Mouse (Mus musculus) granulocyte monocyte progenitor cell, adult 5-6 weeks (primary cell): Measurements from ENCODE around the gene Frmd8. TPM values are rescaled to one million over a fixed set of nuclear protein-coding genes. Genes with fewer than 3 reads are reported as not detected.

Experiments
- ATAC-seq: replicated peaks from 2 replicates; pipeline ENCODE4 v1.8.0; 2016; ENCODE audit warnings: mild to moderate bottlenecking, moderate TSS enrichment, inconsistent platforms; ENCODE audit not compliant: poor library complexity, severe bottlenecking
- total RNA-seq, 2 experiments: library from RNA; stranded (forward) in 1 of 2; stranded (reverse) in 1 of 2; fragments of 200-712, 200-1000 nt in 1 of 2; fragments of >200 nt in 1 of 2; fragmentation: Nextera tagmentation in 1 of 2; gene quantifications; 2 replicates each; pipeline ENCODE4 v1.2.3; 2014 to 2017

The Frmd8 gene
- 17.9 and 25.4 TPM in 2 replicates for total RNA-seq (2014; fragmentation: Nextera tagmentation)
- total RNA-seq (2017), result 19.0 and 28.4 TPM in 2 replicates

DNA sequence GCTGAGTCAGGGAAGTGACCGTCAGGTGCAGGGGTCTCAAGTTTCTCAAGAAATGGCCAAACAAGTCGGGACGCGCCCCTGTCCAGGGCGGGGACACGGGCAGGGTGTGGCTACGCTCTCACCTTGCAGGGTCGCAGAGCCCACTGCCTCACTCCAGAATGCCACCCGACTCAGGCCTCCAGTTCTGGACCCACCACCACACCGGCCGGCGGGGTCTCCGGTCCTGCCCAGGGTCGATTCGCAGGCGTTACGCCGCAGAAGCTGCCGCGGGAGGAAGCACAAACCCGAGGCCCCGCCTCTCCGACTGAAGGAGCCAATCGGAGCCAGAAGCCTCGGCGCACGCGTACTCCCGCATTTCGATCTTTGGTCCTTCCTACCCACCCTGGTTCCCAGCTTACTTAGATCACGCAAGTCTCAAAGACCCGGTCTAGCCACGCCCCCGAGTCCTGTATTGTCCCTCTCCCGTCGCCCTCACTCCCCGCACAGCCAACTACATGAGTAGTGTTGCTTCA lies at the start of gene Frmd8:
Gene Frmd8 (minus strand): TSS at position 306 of the 512 bp plus-strand sequence.
- peak; percentile 67 for ATAC-seq

DNA sequence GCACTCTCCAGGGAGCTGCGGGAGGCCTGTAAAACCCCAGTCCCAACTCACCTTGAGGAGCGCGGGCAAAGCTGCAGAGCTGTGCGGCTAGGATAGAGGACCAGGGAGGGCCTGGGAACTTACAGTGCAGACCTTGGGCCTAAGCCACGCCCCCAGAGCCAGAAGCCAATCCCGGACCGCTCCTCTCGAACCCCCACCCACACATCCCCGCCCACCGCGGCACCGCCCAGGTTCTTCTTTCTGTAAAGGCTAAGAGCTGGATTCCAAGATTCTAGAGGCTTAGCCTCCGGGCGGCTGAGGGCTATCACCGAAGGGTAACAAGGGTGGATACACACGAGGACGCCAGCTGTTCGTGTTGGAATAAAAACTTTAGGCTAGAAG lies 49.6 kb upstream of the Frmd8 start, which contains the start of gene Cdc42ep2:
Gene Cdc42ep2 (minus strand): TSS at position 104 of the 381 bp plus-strand sequence.
- ATAC-seq, result peak; percentile 88

DNA sequence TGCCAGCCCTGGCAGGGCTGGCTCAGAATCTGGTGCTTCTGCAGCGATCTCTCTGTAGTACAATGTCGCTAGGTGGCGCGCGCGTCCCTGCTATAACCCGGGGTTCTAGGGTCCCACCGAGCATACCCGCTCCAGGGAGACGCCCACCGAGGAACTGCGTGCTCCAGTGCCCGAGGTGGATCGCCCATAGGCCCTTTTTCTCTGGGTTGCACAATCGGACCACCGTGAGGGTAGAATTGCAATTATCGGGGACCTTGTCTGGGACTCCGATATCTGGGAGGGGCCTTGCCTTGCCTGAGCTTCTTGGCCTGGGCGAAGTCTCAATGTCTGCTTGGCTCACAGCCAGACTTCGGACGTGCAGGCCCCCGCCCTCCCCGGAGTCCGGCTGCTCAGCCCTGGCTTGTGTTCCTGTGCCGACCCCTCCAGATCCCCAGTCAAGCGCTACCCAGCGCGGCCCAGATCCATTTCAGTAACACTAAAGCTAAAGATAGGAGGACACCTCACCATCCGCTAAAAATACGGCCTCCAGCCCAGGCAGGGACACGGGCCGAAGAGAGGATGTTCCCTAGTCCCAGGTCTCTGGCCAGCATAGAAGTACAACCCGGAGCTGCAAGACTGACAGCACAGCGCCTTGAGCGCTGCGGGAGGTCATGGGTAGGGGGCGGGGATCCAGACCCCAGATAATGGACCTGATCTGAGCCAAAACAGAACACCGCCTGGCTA lies 49.1 kb upstream of the Frmd8 start:
- ATAC-seq, result peak; percentile 84

DNA sequence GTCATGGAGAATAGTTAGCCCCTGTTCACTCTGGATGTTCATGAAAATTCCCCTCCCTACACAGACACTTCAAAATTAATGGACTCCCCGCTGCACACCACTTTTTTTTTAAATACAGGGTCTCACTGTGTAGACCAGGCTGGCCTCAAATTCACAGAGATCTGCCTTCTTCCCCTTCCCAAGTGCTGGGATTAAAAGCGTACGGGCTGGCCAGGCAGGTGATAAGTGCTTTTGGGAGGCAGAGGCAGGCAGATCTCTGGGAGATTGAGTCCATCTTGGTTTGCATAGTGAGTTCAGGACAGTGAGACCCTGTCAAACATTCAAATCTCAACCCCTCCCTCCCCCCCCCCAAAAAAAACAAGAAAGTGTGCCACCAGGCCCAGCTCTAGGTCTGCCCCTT lies 47.9 kb upstream of the Frmd8 start:
- ATAC-seq, result no peak

DNA sequence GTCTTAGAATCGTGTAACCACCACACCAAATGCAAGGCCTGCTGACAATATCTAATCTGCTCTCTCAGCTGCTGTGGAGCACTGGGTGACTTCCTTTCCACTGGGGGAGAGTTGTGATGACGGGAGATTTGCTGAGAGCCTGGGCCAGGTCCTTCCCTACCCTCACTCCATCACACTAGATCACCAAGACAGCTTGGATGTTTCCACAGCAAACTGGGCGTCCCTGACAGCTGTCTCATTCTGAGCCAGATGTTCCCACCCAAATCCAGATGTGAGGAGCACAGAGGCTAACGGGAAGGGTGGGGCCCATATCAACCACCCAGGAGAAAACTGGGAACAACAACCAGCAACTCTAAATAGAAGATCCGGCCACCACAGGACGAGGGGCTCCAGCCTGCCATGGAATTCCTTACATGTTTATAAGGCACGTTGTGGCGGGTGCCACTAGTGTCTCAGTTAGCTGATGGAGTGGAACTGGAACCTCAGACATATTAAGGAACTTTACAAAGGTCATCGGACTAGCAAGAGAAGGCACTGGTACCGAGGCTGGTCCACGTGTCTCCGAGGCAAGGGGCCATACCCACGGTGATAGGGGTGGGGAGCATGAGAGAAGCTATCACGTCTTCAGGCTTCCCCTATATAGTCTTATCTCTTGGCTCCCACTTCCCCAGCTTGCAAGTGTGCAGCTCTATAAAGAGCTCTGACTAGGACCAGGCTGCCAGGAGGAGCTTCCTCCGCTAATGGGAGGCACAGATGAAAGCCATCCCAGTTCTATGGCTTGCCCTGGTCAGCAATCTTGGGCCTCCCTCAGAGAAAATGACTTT lies 47.3 kb upstream of the Frmd8 start:
- no peak for ATAC-seq

DNA sequence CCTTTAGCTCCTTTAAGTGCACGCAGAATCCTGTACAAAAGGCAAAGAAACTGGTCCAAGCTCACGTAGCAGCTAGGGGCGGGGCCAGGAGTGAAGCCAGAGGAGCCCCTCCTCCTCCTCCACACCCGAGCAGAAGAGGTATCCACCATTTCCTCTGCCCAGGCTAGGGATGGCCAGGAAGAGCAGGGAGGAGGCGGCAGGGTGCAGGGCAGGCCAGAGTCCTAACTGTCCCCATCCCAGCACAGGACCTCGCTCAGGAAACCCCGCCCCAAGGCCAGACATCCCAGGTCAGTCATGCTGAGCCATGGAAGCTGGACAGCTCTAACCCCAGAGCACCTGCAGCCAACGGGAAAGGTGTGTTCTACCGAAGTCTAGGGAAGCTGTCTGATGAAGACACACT lies 46.6 kb upstream of the Frmd8 start:
- ATAC-seq, result no peak

DNA sequence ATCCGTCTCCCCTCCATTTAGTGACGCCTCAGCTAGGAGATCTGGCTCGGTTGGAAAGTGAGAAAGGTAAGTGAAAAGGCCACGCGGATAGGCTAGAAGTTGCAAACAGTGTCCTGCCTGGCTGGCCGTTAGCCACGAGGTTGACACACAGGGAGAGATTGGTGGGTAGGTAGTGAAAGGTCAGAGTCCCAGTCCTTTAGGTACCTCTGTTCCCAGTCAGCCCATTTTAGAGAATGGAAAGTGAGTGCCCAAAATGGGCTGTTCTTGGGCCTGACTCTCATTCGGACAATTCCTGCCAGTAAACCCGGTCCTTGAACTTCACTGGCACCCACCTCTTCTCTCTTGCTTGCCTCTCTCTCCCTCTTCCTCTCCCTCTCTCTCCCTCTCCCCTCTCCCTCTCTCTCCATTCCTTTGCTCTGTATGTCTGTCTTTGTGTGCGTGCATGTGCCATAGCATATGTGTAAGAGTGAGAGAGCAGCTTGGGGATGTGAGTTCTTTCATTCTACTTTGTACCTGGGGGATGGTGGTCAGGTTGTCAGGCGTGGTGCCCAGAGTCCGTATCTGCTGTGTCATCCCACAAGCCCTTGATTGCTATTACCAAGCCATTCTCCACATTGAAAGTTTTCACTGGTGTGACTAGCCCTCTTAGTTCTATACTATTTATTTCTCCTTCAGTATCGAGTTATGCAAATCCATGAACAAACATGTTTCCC lies 38.1 kb upstream of the Frmd8 start, which contains the start of gene Dpf2:
Gene Dpf2 (minus strand): TSS at position 4 of the 713 bp plus-strand sequence.
- ATAC-seq, result peak; percentile 30; the same call in 1 of the 2 replicates

DNA sequence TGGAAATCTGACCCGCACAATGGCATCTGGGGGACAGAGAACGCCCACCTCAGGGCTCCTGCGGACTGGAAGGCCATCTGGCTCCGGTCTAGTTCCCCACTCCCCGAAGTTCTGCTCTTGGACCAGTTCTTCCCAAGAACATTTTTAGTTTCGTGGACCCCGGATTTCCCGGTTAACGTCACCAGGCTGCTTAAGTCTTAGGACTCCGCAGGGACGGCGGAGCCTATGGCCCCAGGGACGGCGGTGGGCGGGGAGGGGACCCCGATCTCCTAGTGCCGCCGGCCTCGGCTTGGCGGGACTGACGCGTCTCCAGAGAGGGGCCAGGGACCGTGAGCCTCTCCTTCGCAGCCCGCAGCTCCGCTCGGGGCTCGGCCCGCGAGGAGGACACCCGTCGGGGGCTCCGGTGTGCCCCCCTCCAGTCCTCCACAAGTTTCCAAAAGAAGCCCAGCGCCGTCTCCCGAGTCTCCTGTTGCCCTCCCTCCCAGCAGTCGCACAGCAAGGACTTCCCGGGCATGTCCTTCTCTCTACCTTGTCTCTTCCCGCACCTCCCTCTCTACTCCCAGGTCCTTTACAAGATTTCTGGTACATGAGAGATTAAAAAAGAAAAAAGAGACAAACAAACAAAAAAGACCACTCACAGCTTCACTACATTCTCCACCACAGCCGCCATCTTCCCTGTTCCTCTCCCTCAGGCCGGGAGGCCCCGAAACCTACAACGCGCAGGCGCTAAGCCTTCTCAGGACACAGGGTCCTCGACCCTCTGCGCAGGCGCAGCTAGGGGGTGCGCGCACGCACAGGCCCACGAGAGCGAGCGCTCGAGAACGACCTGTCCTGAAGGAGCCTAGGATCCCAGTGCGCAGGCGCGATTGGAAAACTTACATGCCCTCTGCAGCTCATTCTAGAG lies 37.3 kb upstream of the Frmd8 start:
- ATAC-seq, result peak; percentile 90

DNA sequence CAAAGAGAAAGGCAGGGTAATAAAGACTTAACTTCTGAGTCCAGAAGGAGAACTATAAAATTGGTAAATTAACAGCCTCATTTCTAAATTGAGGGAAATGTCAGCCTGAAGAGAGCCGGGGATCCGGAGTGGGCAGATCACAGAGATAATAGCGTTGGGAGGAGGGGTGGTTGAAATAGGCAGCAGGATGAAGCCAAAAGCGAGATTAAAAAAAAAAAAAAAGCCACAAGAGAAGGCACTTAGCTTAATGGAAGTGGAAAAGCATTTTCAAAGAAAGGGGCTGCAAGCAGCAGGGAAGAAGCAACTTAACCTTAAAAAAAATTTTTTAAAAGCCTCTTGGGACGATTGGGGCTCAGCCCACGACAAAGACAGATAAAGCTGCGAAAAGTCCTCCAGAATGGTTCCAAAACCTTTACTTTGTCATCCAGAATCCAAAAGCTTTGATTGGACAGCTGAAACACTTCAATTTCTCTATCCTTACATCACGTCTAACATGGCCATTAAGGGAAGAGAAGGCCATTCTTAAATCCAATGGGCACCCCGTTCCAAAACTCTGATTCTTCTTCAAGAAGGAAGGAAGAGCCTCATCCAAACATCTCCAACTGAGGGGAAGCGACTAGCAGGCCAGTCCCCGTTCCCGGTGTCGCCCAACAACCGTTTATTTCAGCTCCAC lies 36.5 kb upstream of the Frmd8 start:
- ATAC-seq, result no peak; the same call in 1 of the 2 replicates

DNA sequence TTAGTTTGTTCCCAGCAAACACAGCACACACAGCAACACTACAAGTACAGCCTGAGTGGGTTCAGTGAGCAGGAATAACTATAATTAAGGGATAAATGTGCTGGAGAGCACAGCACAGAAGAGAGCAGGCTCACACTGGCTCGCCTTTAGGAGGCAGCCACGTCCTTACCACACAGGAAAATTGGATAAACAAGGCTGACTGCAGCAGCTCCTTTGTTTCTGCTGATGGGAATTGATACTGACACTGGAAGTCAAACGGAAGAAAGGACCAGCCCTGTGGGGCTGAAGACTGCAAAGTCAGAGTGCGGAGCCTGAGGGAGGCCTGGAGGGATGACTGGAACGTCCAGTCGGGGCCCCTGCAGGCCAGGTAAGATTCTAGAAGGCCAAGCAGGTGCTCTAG lies 35.1 kb upstream of the Frmd8 start:
- no peak for ATAC-seq

DNA sequence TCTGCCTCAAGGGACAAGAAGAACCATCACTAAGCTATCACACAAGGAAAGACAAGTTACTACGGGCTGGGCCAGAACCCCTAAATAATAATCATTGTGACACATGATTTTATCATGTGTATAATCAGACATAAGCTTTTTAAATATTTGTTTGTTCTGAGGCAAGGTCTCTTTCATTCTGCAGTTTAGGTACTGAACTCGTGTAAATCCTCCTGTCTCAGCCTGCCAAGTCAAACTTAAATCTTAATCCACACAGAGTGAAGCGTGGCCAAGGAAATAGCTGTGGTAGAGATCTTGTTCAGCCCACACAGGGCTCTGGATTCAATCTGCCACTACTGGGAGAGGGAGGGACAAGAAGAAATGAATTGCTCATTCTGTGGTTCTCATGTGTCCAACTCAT lies 32.2 kb upstream of the Frmd8 start:
- ATAC-seq, result no peak

DNA sequence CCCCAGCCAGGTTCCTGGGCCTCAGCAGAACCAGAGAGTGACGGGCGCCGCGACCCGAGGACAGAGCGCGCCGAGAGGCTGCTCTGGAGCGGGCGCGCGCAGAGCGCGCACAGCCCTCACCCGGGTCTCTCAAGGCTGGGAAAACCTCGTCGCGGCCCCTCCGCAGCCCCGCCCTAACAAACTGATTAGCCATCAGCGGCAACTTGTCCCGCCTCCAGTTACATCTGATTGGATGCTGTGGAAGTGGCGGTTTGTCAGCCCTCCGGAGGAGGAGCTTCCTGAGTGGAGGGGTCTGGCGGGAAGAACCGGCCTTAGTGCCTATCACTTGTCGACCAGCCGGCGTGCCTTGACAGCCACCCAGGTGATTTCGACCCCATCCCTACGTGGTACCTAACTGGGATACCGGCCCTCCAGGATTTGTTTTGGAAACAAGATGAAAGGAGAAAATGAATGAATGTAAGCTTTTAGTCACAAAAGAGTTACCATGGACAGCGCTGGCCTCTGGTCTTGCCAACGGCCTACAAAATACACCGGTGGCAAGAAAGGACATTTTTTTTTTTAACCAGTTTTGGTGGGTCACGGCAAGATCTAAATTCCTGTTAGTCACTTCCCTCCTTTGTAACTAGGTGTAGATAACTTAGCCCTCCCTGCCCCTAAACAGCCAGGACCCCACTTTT lies 19.1 kb upstream of the Frmd8 start, which contains the start of gene Tigd3:
Gene Tigd3 (minus strand): TSS at position 148 of the 677 bp plus-strand sequence.
- peak; percentile 96 for ATAC-seq

DNA sequence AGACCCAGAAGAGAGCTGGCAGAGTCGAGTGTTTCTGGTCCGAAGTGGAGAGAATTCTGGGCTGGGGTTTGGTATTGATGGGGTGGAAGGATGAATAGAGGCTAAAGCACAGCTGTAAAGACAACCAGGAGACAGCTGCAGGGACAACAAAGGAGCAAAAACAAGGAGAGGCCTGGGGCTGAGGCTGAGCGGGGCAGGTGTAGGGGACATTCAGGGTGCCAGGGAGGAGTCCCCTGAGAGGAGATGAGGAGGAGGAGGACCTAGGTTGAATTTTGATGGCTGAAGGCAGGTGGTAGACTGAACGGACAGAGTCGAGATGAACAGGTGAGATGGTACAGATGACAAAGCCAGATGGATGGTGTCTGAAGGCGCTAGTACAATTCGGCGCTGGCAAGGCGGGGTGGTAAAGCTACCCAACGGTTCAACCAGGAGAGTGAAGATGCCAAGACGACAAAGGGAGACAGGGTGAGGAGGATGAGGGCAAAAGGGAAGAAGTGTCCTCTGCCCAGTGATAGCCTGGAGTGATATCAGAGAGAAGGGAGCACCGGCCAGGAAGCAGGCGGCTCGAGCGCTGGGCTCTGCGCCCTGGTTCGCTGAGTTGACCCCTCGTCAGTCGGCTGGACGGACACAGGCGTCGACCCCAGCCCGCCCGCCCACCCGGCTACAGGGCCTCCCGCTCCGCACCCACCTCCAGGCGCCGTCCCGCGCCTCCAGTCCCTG lies 18.4 kb upstream of the Frmd8 start:
- ATAC-seq, result 0 out of 2 replicates have a peak, but pooled peaks have one; percentile 1

DNA sequence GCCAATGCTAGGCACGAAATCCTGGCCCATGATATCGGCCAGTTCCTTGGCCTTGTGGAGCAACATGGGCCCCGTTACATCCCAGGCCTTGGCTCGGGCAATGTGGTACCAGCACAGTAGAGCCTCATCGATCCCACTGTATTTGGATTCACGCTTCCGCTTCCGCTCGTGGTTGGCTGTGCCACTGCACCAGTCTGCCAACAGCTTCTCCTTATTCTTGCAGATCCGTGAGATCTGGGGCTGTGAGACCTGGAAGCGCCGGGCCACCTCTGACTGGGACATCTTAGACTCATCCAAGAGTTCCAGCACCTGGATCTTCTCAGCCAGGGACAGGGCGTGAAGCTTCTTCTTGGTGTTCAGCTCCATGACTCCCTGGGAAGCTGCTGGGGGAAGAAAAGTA lies 17.7 kb upstream of the Frmd8 start:
- ATAC-seq, result no peak

DNA sequence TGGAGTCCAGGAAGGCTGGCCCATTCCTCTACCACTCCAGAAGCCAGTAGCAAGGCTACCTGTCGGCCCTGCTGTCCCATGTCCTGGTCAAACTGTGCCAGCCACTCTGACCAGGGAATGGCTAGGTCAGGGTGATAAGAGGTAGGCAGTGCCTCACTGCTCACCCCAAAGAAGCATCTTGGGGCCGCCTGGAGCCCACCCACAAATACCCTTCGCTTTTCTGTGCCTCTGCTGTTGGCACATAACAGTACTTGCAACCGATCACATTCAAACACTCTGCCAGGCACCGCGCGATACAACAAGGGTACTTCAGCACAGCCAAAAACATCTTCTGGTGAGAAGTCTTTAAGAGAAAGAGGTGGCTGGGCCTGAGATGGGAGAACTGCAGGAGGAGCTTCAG lies 17.2 kb upstream of the Frmd8 start:
- no peak for ATAC-seq

DNA sequence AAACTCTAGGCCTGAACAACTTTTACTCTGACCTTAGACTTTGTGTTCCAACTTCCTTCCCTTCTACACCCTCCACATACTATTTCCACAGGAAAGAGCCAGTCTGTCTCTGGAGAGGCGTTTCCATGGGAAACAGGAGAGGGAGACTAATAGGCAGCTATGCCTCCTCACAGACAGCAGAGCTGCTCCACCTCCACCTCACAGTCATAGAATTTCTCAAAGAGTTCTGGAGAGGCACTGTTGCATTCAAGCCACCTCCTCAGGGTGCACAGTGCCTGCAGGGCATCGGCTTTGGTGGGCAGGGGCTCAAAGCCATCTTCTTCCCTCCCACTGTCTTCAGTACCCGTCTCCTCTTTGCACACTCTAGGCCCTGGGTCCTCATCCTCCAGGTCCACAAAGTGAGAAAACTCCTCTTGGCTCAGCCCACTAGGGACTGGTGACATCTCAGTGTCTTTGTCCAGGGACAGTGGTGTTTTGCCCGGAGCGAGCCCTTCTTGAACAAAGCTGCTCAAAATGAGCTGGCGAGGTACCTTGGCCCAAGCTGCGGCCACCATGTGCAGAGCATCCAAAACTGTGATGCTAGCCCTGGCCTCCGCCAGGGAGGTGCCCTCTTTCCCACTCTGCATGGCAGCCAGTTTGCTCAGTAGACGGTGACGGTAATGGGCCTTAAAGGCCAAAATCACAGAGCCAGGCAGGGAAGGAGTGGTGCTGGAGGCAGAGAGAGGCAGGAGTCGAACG lies 16.6 kb upstream of the Frmd8 start:
- no peak for ATAC-seq

DNA sequence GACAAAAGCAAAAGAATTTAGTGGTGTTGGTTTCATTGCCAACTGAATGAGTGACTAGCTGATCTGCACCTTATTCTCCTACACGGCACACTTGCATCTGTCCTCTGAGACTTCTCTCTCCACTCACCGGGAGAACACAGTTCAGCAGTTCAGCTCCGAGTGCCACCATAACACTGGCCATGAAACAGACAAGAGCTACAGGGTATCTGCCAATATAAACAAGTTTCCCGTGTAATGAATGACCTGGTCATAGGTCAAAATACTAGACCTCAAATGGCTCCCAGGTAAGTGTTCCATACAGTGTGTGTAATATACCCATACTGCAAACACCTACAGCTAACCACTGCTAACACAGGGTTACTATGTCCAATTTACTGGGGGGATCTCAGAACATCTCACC lies 14.1 kb upstream of the Frmd8 start:
- no peak for ATAC-seq
